ENCODE assay signal across 8 mouse cellular contexts in the genomic region with DNA sequence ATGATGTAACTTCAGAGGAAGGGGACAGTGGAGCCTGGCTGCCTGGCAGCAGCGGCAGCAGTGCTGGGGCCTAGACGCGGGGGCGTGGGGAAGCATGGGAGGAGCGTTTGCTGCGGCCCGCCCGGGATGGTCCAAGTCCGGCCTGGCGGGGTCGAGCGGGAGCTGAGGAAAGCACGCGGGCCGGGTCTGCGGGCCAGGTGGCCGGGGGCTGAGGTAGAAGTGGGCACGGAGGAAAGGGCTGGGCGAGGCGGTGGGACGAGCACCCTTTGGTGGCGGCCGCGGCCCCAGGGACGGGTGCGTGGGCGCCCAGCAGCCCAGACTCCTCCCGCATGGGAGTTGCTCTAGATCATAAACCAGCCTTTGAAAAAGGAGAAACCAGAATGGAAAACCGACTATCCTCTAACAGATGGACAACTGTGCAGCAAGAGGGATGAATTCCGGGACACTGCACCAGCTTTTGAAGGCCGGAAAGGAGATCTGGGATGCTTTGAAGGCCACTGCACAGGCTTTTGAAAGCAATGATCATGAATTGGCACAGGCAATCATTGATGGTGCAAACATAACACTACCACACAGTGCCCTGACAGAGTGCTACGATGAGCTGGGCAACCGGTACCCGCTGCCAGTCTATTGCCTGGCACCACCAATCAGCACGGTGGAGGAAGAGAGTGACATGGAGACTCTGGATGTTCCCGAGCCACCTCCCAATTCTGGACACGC. TPM values are rescaled to one million over a fixed set of nuclear protein-coding genes. Genes with fewer than 3 reads are reported as not detected.
DNase-seq lines count a peak whose midpoint lies in the region; ATAC-seq lines count a peak whose summit lies in the region.

No protein-coding gene starts in this region.

- 35% methylated on average over 37 of the region's 37 CpGs for WGBS in forebrain, embryonic 11.5 days
- 22% methylated on average over 37 of the region's 37 CpGs for WGBS in limb, embryonic 11.5 days
- WGBS in midbrain, embryonic 10.5 days = 42% methylated on average over 37 of the region's 37 CpGs
- WGBS in stomach, embryonic 14.5 days = 24% methylated on average over 37 of the region's 37 CpGs

- no peaks in the 10 kb centered on the region for H3K27me3 ChIP-seq in forebrain, embryonic 11.5 days (ENCODE audit: control insufficient read depth, insufficient read depth, low read length)
- no peaks in the 10 kb centered on the region for H3K27me3 ChIP-seq in limb, embryonic 11.5 days (ENCODE audit: control insufficient read depth, insufficient read depth, low read length)
- no peaks in the 10 kb centered on the region for H3K27me3 ChIP-seq in midbrain, embryonic 10.5 days (ENCODE audit: low read depth, poor library complexity, severe bottlenecking)
- no peaks in the 10 kb centered on the region for H3K27me3 ChIP-seq in stomach, embryonic 14.5 days (ENCODE audit: control insufficient read depth, insufficient read depth, low read length)

- peak; percentile 33 to 43 for DNase-seq in left cerebral cortex, adult 18-20 months (ENCODE audit: low spot score in 2 of 2)
- no peak for DNase-seq in left cerebral cortex, adult 11 months (ENCODE audit: low spot score)
- peak; percentile 34 for DNase-seq in c-Kit-positive CD71-positive TER-119-positive erythroid progenitor cells, embryonic 14.5 days (ENCODE audit: low spot score)
- DNase-seq in forebrain, embryonic 11.5 days (ENCODE audit: low spot score) = peak; percentile 77
- DNase-seq in limb, embryonic 11.5 days (ENCODE audit: low spot score) = peak; percentile 80
- peak; percentile 58 for DNase-seq in midbrain, embryonic 10.5 days (ENCODE audit: low spot score)

- H3K9me3 ChIP-seq in forebrain, embryonic 11.5 days (ENCODE audit: control insufficient read depth, low read length) = no peaks in the 10 kb centered on the region
- H3K9me3 ChIP-seq in limb, embryonic 11.5 days (ENCODE audit: control insufficient read depth, low read length) = no peaks in the 10 kb centered on the region
- no peaks in the 10 kb centered on the region for H3K9me3 ChIP-seq in midbrain, embryonic 10.5 days (replicated peaks)
- no peaks in the 10 kb centered on the region for H3K9me3 ChIP-seq in stomach, embryonic 14.5 days (ENCODE audit: control insufficient read depth, low read depth, low read length)

- peak; percentile 51; the same call in 1 of the 2 replicates for ATAC-seq in forebrain, embryonic 11.5 days (replicated peaks; ENCODE audit: low FRiP score)
- ATAC-seq in hematopoietic stem cell, adult 5-6 weeks (replicated peaks in 1 of 2; ENCODE audit: insufficient read depth in 1 of 2, low FRiP score in 2 of 2, low TSS enrichment in 1 of 2, low read depth in 1 of 2, poor library complexity in 2 of 2, severe bottlenecking in 2 of 2) = peak; percentile 63 to 83; a peak in 3 of 4 replicates
- peak; percentile 82 for ATAC-seq in limb, embryonic 11.5 days (ENCODE audit: insufficient number of reproducible peaks, low FRiP score, low TSS enrichment, low read depth)
- ATAC-seq in stomach, embryonic 14.5 days (ENCODE audit: insufficient number of reproducible peaks, insufficient read depth, low FRiP score, low read depth) = peak; percentile 86

- H3K27ac ChIP-seq in forebrain, embryonic 11.5 days (ENCODE audit: low read depth, low read length) = no peak overlapping the region
- no peak overlapping the region for H3K27ac ChIP-seq in limb, embryonic 11.5 days (replicated peaks; ENCODE audit: low read depth, low read length)
- H3K27ac ChIP-seq in midbrain, embryonic 10.5 days (replicated peaks) = peak overlapping the region; percentile 71
- H3K27ac ChIP-seq in stomach, embryonic 14.5 days (ENCODE audit: low read length) = peak overlapping the region; percentile 80

- peak overlapping the region; percentile 61 for H3K9ac ChIP-seq in forebrain, embryonic 11.5 days (ENCODE audit: low read length)
- H3K9ac ChIP-seq in limb, embryonic 11.5 days (ENCODE audit: low read length) = peak overlapping the region; percentile 61
- H3K9ac ChIP-seq in stomach, embryonic 14.5 days (replicated peaks; ENCODE audit: low read depth, low read length) = peak overlapping the region; percentile 53

- H3K4me3 ChIP-seq in forebrain, embryonic 11.5 days (ENCODE audit: low read depth, low read length) = peak overlapping the region; percentile 24; the same call in 1 of the 2 replicates
- peak overlapping the region; percentile 22 for H3K4me3 ChIP-seq in limb, embryonic 11.5 days (ENCODE audit: low read depth, low read length)
- peak overlapping the region; percentile 45 for H3K4me3 ChIP-seq in midbrain, embryonic 10.5 days
- H3K4me3 ChIP-seq in stomach, embryonic 14.5 days (ENCODE audit: low read depth, low read length) = peak overlapping the region; percentile 38

- H3K4me2 ChIP-seq in forebrain, embryonic 11.5 days (ENCODE audit: low read depth, low read length, severe bottlenecking) = peak overlapping the region; percentile 54
- peak overlapping the region; percentile 58 for H3K4me2 ChIP-seq in limb, embryonic 11.5 days (ENCODE audit: low read depth, severe bottlenecking)
- peak overlapping the region; percentile 65 for H3K4me2 ChIP-seq in stomach, embryonic 14.5 days (replicated peaks; ENCODE audit: low read depth, low read length)

- peaks cover 3% of the 10 kb centered on the region; the same call in 1 of the 2 replicates for H3K4me1 ChIP-seq in forebrain, embryonic 11.5 days (replicated peaks; ENCODE audit: control insufficient read depth, insufficient read depth, low read length)
- H3K4me1 ChIP-seq in limb, embryonic 11.5 days (ENCODE audit: control insufficient read depth, insufficient read depth, low read length) = 0 out of 2 replicates have a peak, but pooled peaks cover 3% of the 10 kb centered on the region
- H3K4me1 ChIP-seq in midbrain, embryonic 10.5 days = peaks cover 12% of the 10 kb centered on the region
- peaks cover 17% of the 10 kb centered on the region; the same call in 1 of the 2 replicates for H3K4me1 ChIP-seq in stomach, embryonic 14.5 days (ENCODE audit: control insufficient read depth, insufficient read depth, low read length)

- no peaks in the 10 kb centered on the region for H3K36me3 ChIP-seq in forebrain, embryonic 11.5 days (ENCODE audit: control insufficient read depth, insufficient read depth, low read length)
- no peaks in the 10 kb centered on the region for H3K36me3 ChIP-seq in limb, embryonic 11.5 days (ENCODE audit: control insufficient read depth, insufficient read depth, low read length)
- peaks cover 5% of the 10 kb centered on the region for H3K36me3 ChIP-seq in midbrain, embryonic 10.5 days
- peaks cover 13% of the 10 kb centered on the region for H3K36me3 ChIP-seq in stomach, embryonic 14.5 days (ENCODE audit: control insufficient read depth, insufficient read depth, low read length)

RNA-seq across cellular contexts. Expression of a gene that starts 12.0 kb away (rescaled TPM):
- under 1 TPM; 0.16 to 0.42 TPM for total RNA-seq in left cerebral cortex, adult 18-20 months (2021)
- polyA plus RNA-seq in forebrain, embryonic 11.5 days (2014; fragmentation: Nextera tagmentation; extraction: Ambion mirVana) = not detected in 2 replicates
- total RNA-seq in hematopoietic stem cell, adult 5-6 weeks (2017) = not detected in 2 replicates
- not detected in 2 replicates for polyA plus RNA-seq in limb, embryonic 11.5 days (2014; fragmentation: Nextera tagmentation; extraction: Ambion mirVana)
- polyA plus RNA-seq in midbrain, embryonic 10.5 days (2016; fragmentation: Nextera tagmentation; extraction: Ambion mirVana) = not detected in 2 replicates
- not detected in 2 replicates for polyA plus RNA-seq in stomach, embryonic 14.5 days (2014; fragmentation: Nextera tagmentation; extraction: Ambion mirVana)

RNA-seq across cellular contexts. Expression of a gene that starts 58.6 kb away (rescaled TPM):
- total RNA-seq in left cerebral cortex, adult 18-20 months (2021) = 10 to 100 TPM; 59.8 to 64.8 TPM
- polyA plus RNA-seq in forebrain, embryonic 11.5 days (2014; fragmentation: Nextera tagmentation; extraction: Ambion mirVana) = 247 and 262 TPM in 2 replicates
- total RNA-seq in hematopoietic stem cell, adult 5-6 weeks (2017) = 52.5 and 56.7 TPM in 2 replicates
- polyA plus RNA-seq in limb, embryonic 11.5 days (2014; fragmentation: Nextera tagmentation; extraction: Ambion mirVana) = 275 and 276 TPM in 2 replicates
- 280 and 283 TPM in 2 replicates for polyA plus RNA-seq in midbrain, embryonic 10.5 days (2016; fragmentation: Nextera tagmentation; extraction: Ambion mirVana)
- 250 and 254 TPM in 2 replicates for polyA plus RNA-seq in stomach, embryonic 14.5 days (2014; fragmentation: Nextera tagmentation; extraction: Ambion mirVana)

Comparison
In these comparisons a context has a peak if more than half of its experiments do, and no peak if none do; other contexts are left out.
1. H3K27ac ChIP-seq: peak in midbrain, embryonic 10.5 days (single experiment) and stomach, embryonic 14.5 days (single experiment); none in forebrain, embryonic 11.5 days (single experiment) and limb, embryonic 11.5 days (single experiment).
2. Peak in every context shown above with its lines, with median percentiles within 50 percentile points of each other: ATAC-seq, H3K4me2 ChIP-seq, H3K4me3 ChIP-seq and H3K9ac ChIP-seq.